Mouse (Mus musculus): ENCODE results near the gene Fam76a. TPM values are rescaled to one million over a fixed set of nuclear protein-coding genes. Genes with fewer than 3 reads are reported as not detected.

Fam76a gene
- polyA plus RNA-seq, 1 experiment from 2014 or later: 39.3 TPM

GRCm38 (mm10) chr4:132873481-132874362 lies 48.6 kb downstream of the Fam76a start:
- Histone ChIP-seq H3K4me2 (no peak overlapping the region), H3K9ac (no peak overlapping the region), H3K36me3 (peaks cover 24% of the 10 kb centered on the region), H3K4me3 (replicated peaks) (no peak overlapping the region), H3K27me3 (replicated peaks) (no peaks in the 10 kb centered on the region), H3K27ac (no peak overlapping the region), H3K9me3 (no peaks in the 10 kb centered on the region), H3K4me1 (no peaks in the 10 kb centered on the region)
- 77% methylated on average over 11 of the region's 11 CpGs for WGBS
- no peak for ATAC-seq (ENCODE audit: insufficient read depth, low FRiP score, low read depth)

- no peak for ATAC-seq (ENCODE audit: insufficient read depth, low FRiP score, low read depth)
- no peak overlapping the region for H3K4me3 ChIP-seq (replicated peaks)
- no peak overlapping the region for H3K4me2 ChIP-seq
- H3K27ac ChIP-seq: no peak overlapping the region
- 89% methylated on average over 3 of the region's 3 CpGs for WGBS
- H3K4me1 ChIP-seq: no peaks in the 10 kb centered on the region
- no peaks in the 10 kb centered on the region for H3K9me3 ChIP-seq
- peaks cover 37% of the 10 kb centered on the region for H3K36me3 ChIP-seq
- no peaks in the 10 kb centered on the region for H3K27me3 ChIP-seq (replicated peaks)
- H3K9ac ChIP-seq: no peak overlapping the region
Observed at GRCm38 (mm10) chr4:132871116-132871515, 51.2 kb downstream of the Fam76a start.

GRCm38 (mm10) chr4:132864856-132865255 lies 57.5 kb downstream of the Fam76a start:
- peaks cover 49% of the 10 kb centered on the region for H3K36me3 ChIP-seq
- H3K4me1 ChIP-seq: no peaks in the 10 kb centered on the region
- H3K27ac ChIP-seq: no peak overlapping the region
- H3K9ac ChIP-seq: no peak overlapping the region
- ATAC-seq (ENCODE audit: insufficient read depth, low FRiP score, low read depth): no peak
- no peaks in the 10 kb centered on the region for H3K9me3 ChIP-seq
- H3K4me3 ChIP-seq (replicated peaks): no peak overlapping the region
- H3K27me3 ChIP-seq (replicated peaks): no peaks in the 10 kb centered on the region
- H3K4me2 ChIP-seq: no peak overlapping the region
- 93% methylated on average over 2 of the region's 2 CpGs for WGBS

GRCm38 (mm10) chr4:132863012-132863411 lies 59.3 kb downstream of the Fam76a start:
- no peak for ATAC-seq (ENCODE audit: insufficient read depth, low FRiP score, low read depth)
- 75% methylated on average over 13 of the region's 13 CpGs for WGBS
- peaks cover 35% of the 10 kb centered on the region for H3K36me3 ChIP-seq
- no peak overlapping the region for H3K4me2 ChIP-seq
- H3K27ac ChIP-seq: no peak overlapping the region
- no peaks in the 10 kb centered on the region for H3K27me3 ChIP-seq (replicated peaks)
- H3K4me3 ChIP-seq (replicated peaks): no peak overlapping the region
- no peak overlapping the region for H3K9ac ChIP-seq
- H3K4me1 ChIP-seq: no peaks in the 10 kb centered on the region
- H3K9me3 ChIP-seq: no peaks in the 10 kb centered on the region

- H3K4me2 ChIP-seq: no peak overlapping the region
- H3K27ac ChIP-seq: no peak overlapping the region
- WGBS: 81% methylated on average over 1 of the region's 1 CpGs
- no peaks in the 10 kb centered on the region for H3K9me3 ChIP-seq
- H3K4me1 ChIP-seq: no peaks in the 10 kb centered on the region
- ATAC-seq (ENCODE audit: insufficient read depth, low FRiP score, low read depth): no peak
- no peaks in the 10 kb centered on the region for H3K27me3 ChIP-seq (replicated peaks)
- H3K36me3 ChIP-seq: peaks cover 43% of the 10 kb centered on the region
- H3K9ac ChIP-seq: no peak overlapping the region
- no peak overlapping the region for H3K4me3 ChIP-seq (replicated peaks)
Observed at GRCm38 (mm10) chr4:132860880-132861279, 61.5 kb downstream of the Fam76a start.

Other genes with a start within 250 kb of the Fam76a start
- gene Xkr8, start 190.0 kb downstream of the Fam76a start, polyA plus RNA-seq (2015; fragmentation: Nextera tagmentation; extraction: Ambion mirVana): 3.8 and 4.4 TPM in 2 replicates
- 6.7 and 6.9 TPM in 2 replicates for gene Smpdl3b, start 165.3 kb downstream of the Fam76a start, polyA plus RNA-seq (2015; fragmentation: Nextera tagmentation; extraction: Ambion mirVana)
- 87.0 and 89.5 TPM in 2 replicates for gene Rpa2, start 154.2 kb downstream of the Fam76a start, polyA plus RNA-seq (2015; fragmentation: Nextera tagmentation; extraction: Ambion mirVana)
- 1.3 and 1.8 TPM in 2 replicates for gene Themis2, start 126.2 kb downstream of the Fam76a start, polyA plus RNA-seq (2015; fragmentation: Nextera tagmentation; extraction: Ambion mirVana)
- 44.8 and 46.9 TPM in 2 replicates for gene Ppp1r8, start 79.4 kb downstream of the Fam76a start, polyA plus RNA-seq (2015; fragmentation: Nextera tagmentation; extraction: Ambion mirVana)
- gene Stx12, start 38.0 kb downstream of the Fam76a start, polyA plus RNA-seq (2015; fragmentation: Nextera tagmentation; extraction: Ambion mirVana): 54.8 and 58.3 TPM in 2 replicates
- gene Fgr, start 51.5 kb upstream of the Fam76a start, polyA plus RNA-seq (2015; fragmentation: Nextera tagmentation; extraction: Ambion mirVana): 1.6 TPM in 2 replicates
- gene Ahdc1, start 88.7 kb upstream of the Fam76a start, polyA plus RNA-seq (2015; fragmentation: Nextera tagmentation; extraction: Ambion mirVana): 8.2 and 9.3 TPM in 2 replicates
- gene Wasf2, start 207.9 kb upstream of the Fam76a start, polyA plus RNA-seq (2015; fragmentation: Nextera tagmentation; extraction: Ambion mirVana): 109 TPM in 2 replicates